Mouse (Mus musculus) right cerebral cortex, postnatal 25 days (tissue): ENCODE measurements at regions not wholly inside any gene's neighbourhood (a gene's known extent, or its start where the extent isn't known, plus 50 kb on each side); places are given as distances from the start of the nearest gene placed in this dataset.

Source experiments
- DNase-seq: peaks from one replicate; pipeline ENCODE4 v3.0.0; 2022

DNA sequence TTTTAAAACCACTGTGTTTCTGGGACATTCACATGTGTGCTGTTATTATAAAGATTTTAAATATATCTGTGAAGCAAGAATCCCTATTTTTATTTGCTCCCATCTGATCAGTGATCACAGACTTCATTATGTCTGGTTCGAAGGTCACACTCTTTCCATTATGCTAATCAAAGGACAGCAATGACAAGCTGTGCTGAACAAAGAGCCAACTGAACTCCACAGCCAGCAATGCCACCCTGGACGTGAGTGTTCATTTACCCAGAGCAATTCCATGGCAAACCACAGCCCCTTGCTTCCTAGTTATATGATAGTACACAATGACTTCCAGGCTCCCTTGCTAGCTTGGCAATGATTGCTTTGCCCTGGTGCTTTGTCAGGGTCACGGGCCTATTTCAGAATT, 55.6 kb upstream of the Ccdc190 start:
- no peak for DNase-seq

DNA sequence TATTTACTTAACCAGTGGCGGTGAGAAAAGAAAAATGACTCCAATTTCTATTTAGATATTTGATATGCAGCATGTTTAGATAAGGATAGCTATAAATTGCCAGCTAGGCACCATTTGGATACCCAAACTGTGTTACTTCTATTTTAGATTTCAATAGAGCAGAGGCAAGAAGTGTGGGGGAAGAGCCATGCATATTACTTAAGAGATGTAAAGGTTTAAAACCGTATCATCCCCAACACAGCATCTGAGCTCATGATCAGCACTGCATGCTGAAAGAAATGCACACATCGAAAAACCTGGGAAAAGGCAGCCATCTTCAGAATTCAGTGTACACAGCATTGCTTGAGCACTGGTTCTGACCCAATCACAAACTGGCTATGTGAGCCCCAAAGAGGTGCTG, 59.8 kb upstream of the Ccdc190 start:
- peak; percentile 29 for DNase-seq

DNA sequence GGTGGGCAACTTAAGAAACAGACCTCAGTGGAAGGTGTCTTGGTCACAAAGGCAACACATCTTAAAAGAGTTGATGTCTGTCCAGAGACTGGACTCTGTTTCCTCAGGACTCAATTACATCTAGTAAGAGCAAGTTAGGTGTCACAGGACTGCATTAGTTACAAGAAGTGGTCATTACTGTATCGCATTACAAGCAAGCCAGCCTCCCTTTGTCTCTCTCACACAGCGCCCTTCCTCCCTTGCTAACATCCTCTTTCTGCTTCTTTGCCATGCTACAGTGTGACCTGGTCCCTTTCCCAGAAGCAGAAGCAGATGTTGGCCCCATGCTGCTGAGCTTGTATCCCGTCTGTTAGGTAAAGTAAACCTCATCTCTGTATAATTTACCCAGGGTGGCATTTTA, 61.0 kb upstream of the Ccdc190 start:
- DNase-seq = no peak

DNA sequence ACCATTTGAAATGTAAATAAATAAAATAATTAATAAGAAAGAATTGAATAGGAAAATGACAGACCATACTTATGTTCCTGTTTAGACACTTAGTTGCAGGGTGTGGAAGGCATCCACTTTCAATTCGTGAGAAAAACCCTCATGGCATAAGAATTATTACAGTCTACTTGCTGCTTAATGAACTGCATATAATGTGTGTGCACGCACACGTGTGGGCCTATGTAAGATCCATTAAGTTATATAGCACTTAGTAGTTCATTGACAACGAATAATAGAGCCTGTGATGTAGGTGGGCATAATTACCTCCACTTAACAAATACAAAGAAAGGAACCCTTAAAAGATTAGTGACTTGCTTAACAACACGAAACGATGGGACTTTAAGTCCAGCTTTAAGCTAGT, 61.6 kb upstream of the Ccdc190 start:
- DNase-seq = no peak

DNA sequence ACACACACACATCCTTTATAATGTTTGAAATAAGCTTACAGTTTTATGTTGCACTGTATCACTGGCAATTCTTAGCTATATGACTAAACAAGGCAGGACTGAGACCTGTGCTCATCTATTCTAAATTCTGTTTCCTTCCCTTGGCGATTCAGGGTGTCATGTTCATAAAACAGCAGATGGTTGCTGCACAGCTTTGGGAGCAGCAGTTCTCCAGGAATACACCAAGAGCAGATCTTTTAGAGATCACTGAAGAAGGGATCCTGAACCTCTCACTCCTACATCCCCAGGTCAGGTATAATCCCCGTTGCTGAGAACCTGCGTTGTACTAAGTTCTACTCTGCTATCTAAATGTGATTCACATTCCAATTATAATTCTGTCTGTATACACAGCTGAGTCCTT, 69.4 kb upstream of the Ccdc190 start:
- no peak for DNase-seq

DNA sequence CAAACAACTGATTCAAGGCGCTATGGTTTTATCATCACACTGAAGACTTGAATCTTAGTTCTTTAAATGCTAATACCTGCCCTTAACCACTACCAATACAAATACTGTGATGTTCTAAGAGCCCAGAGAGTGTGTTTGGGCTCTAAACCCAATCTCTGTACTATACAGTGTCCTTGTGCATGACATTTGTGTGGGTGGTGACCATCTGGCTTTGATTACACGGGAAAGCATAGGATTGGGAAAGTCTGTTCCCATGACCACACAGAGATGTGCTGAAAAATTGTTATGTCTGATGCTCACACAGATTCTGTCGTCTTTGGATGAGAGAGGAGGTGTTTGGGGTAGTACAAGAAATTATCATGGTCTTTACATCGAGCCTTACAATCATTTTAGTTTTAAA, 76.8 kb upstream of the Ccdc190 start:
- no peak for DNase-seq

DNA sequence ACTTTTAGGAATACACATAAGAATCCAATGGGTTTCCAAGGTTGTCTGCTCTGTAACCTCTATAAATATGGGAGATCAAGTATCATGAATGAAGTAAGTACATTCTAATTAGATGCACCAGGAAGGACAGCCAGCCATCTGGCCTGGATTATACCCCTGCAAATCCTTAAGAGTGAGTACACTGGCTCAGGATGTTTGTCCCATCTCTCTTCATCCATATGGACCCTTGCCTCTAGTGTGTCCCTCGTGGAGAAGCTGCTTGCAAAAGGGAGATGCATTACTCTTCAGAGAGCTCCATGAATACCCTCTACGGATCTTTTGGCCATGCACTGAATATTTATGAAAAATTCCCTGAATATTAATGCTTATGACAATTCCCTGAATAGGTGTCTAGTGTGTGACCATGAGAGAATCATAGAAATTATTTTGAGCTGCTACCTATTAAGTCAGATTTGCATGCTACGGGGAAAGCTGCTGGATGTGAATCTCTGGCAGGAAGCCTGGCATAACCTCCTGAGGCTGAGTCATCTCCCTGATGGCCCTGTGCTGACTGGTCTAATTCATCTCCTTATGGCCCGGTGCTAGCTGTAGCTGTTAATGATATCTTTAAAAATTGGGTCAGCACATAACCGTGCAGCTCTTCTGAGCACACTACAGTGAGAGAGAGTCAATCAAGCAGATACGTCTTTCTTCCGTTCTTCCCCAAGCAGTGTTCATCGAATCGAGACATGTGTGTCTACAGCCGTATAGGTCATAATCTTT, 80.0 kb upstream of the Ccdc190 start:
- DNase-seq = no peak

DNA sequence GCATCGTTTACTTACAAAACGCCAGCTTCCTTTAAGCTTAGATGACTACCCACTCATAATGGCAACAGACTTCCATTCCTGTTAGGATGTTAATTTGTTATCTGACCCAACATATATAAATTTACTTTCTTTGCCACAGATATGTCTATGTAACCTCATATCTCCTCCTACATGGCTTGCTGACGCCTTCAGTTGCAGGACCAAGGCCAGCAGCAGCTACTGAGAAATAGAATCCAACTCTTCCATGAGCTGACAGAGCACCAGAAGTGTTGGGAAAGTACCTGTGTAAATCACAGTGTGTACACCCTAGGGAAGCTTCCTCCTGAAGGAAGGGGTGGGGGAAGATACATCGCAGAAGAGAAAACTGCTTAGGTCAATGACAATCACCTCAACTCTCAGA, 86.0 kb upstream of the Ccdc190 start:
- no peak for DNase-seq

DNA sequence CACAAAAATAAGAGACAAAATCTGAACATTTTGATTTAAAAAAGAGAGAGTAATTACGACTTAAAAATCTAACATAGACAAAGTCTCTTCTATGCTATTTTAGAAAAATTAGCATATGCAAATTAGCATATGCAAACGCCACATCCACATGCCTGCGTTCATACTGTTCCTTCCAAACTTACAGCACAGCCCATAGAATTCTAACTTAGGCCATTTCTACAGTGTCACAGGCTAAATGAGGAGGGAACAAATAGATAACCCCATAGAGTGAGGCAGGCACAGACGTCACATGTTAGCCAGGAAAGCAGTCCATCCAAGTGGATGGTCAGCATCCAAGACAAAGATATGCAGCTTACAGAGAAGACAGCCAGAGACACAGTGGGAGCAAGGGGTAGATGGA, 87.5 kb upstream of the Ccdc190 start:
- no peak for DNase-seq

DNA sequence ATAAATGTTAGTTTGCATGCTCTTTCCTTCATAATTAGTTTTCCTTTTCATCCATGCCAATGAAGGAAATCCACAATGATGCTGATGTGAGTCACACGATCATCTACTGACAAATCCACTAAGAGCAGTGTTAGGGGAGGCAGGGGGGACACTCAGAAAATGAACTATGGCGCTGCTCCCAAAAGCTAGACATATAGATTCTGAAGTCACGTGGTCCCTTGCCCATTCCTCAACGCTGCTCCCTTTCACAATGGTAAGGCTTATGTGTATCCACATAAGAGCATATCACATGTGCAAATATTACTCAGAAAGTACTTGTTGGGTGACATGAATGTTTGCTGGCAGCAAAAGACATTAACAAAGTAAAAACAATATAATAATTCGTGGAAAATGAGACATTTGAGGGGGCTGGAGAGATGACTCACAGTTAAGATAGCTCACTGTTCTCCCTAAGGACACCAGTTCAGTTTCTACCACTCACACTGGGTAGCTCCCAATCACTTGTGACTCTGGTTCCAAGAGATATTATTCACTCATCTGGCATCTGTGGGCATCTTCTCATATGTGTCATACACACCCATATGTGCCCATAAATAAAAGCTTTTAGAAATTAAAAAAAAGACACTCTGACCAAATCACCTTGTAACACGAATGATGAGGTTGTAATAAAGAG, 88.3 kb upstream of the Ccdc190 start:
- no peak for DNase-seq

DNA sequence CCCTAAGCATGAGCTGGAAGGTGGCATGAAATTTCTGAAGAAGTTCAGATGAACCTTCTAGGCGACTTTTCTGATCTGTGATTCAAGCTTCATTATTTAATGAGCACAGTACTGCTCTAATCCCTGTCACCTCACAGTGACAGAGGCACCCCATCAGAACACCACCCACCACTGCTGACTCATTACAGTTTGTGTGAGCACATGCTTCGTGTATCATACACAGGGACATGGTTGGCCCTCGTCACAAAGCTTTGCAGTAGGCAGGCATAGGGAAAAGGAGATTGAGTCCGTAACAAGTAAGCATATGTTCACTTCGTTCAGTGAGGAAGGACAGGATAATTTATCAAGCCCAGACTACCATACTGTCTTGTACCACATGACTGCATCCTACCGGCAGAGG, 85.9 kb upstream of the Rgs4 start:
- no peak for DNase-seq

DNA sequence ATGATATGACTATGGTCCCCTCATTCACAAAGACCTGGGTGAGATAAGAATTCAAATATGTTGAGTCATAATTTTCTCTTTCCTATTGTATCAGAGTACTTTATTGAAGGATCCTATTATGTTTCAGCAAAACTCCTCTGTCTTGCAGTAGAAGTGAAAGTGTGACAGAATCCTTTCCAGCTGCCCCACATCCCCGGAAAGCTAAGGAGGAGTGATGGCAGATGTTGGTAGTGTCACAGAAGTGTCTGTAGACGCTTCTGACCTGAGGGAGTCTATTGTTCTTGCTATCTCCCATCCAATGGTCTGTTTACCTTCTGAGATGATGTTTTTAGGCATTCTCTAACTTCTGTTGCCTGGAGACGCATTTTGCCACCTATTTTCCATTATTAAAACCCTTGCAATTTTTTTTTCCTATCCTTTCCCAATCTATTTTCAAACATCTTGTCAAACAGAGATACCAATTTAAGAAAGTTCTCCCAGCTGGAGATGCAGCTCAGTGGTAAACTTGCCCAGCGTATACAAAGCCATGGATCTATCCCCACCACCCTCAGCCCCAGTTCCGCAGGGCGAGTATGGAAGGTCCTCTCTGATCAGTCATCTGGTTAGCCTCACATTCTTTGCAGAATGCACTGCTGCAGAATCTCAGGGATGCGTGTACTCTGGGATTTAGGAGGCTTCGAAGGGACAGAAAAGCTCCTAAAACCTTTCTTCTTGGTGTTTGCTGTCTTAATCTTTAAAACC, 84.1 kb upstream of the Rgs4 start:
- no peak for DNase-seq

DNA sequence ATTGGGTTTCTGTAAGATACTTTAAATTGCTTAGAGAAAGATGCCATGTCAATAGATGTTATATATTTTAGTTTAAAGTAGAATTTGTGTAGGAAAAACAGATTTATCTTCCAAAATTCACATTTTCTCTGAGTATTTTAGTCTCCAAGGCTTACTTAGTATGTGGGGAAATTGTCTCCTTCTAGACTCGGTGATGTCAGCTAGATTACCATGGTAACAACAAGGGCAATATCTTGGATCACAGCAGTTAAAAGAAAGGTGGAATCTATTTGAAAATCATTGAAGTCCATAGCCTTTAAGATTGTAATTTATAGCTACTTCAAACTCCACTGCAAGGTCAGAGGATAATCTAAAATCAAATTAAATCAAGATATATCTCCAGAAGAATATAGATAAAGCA, 83.2 kb upstream of the Rgs4 start:
- DNase-seq = no peak

DNA sequence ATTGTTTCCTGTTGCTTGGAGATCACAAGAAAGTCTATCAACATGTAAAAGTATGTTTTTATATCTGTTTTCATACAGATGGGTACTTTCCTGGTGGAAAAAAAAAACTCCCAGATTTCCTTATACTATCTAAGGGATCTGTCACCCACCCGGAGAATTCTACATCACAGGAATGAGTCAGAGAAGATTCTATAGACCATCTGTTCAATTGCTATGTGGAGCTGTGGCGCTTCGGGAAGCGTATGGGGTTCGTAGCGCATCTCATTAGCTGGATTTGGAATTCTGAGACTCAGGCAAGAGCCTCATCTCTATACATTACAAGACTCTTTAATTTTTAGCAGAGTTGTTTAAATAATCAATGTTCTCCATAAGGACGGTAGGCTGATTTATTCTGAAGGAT, 74.6 kb upstream of the Rgs4 start:
- DNase-seq = peak; percentile 40

DNA sequence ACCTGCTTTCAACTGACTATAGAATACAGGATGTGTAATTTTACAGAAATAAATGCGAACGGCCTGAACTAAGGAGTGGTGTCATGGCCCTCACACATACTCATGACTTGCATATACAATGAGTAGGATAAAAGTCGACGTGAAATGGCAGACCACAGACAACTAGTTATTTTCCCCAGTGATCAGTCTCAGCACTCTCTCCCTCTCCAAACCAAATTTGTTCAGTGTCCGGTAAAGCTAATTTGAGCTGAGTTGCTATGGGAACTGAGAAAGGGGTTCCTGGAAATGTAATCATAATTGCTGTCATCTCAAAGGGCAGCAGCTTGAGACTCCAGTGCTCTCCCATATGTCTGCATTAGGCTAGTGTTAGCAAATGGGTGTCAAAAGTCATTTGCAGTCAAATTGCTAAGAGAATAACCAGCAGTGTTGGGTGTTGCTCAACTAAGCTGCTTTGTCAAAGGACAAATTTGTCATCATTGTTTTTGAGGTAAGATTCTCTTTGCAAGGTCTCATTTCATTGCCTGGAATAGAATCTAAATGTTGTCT, 72.0 kb upstream of the Rgs4 start:
- DNase-seq = no peak

DNA sequence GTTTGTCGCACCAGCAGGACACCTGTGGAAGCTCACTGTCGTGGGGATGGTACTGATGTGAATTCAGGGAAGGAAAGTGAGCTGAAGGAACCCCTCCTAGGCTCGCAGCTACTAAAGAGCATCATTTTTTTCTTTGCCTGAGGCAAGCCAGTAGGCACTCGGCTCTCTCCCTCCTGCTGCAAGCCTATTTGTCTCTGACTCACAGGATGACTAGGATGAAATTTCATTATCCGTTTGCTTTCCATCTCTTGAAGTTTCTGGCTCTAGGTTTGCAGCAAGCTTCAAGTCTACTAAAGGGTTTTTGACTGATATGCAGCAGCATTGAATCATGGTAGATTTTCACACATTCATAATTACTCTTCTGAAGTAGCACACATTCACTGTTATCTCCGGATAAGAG, 69.5 kb upstream of the Rgs4 start:
- no peak for DNase-seq

DNA sequence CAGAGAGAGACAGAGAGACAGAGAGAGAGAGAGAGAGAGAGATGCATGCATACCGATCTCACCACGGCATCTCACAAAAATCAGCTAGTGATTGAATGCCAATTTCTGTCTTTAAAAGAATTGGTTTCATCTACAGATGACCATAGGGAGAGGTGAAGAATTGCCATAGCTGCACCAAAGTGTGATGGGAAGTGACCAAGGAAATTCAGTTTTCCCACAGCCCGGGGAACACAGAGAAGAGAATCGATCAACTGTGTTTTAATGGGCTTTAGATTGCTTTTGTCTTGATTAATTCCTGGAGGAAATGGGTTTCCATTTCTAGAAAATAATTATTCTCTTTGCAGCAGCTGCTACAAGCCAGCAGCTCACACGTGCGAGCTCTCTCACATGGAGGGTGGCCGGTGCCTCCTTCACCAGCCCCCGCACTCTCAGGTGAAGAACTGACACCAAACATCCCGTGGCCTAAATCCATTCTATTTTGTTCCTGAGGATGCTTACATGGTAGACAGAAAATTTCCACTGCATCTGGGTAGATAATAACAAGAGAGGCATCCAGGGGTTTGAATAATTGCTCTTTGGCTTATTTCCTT, 65.2 kb upstream of the Rgs4 start:
- no peak for DNase-seq

DNA sequence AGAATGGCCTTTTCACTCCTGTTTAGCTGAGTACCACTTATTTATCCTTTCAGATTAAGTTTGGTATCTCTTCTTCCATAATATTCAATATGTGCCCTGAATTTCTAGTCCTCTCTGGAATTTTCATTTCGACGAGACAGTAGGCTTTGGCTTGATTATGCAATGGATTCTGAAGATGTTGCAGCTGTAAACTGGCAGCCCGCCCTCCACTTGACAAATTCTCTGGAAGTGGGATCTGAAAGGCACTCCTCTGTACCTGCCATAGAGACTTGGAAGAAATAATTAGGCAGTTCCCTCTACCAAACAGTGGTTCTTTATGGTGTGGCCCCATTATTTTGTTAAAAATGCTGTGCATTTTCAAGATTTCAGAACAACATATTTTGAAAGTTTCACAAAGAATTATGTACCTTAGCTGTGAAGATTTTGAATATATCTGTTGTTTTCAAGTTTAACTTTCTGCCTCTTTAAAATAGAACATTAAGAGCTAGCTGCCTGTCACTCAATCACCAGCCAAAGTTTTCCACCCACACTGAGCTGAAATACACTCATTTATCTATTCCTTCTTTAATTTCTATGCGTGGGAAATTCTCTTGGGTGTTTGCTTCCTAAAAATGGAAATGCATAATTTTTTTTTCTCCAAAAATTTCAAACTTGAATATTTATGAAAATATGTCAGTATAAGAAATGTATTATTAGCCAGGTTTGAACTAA, 56.1 kb upstream of the Rgs4 start:
- DNase-seq = no peak

DNA sequence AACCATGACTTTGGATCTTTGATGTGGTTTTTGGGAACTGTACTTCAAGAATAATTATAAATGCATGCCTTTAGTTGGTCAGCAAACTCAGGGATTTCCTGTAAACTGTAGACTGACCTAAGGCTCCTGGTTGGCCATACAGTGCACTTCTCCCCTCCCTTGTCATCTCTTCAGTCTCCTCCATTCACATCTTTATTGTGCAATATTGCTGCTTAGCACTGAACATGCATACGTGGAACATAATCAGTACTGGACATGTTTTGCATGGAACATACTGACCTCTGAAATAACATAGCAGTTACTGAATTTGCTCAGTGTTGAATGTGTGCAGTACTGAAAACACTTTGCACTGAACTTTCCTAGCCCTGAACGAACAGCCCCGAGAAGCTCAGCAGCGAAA, 55.4 kb upstream of the Rgs4 start:
- DNase-seq = no peak

DNA sequence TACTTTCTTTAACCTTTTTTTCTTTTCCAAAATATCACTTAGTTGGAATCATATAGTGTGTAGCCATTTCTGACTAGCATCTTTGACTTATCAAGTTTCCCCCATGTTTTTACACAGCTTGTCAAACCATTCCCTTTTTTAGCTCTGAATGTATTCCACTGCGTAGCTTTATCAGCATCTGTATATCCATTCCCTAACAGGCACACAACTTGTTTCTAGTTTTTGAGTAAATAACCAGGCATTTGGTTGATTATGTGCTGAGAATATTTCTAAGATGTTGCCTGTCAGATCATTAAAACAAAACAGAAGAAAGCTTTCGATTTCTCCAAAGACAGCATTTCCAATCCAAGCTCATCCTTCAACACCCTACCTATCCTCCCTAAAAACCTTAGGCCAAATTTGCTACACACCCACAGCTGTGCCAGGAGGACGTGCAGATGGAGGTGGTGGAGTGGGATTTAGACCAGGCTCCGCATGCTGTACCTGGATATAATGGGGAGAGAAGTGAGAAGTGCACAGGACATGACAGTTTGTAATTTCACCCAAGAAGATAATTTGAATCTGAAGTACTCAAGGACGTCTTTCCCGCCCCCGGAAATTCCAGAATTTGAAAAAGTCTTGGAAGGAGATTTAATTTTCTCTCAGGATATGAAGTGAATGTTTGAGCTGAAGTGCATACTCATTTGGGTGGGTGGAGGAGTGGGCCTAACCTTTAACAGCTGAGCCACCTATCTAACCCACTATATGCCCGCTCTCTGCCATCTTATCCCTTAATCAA, 54.8 kb upstream of the Rgs4 start:
- no peak for DNase-seq
